Mouse (Mus musculus) Muller cell, postnatal 12 days (primary cell): ENCODE results near the gene Slc6a19.

Experiments
- DNase-seq: peaks from one replicate; pipeline ENCODE4 v3.0.0-alpha.2; 2015; ENCODE audit errors: inconsistent ontology term

The Slc6a19 gene

GRCm38 (mm10) chr13:73660163-73660695 lies 44.4 kb downstream of the Slc6a19 start:
- no peak for DNase-seq

GRCm38 (mm10) chr13:73658953-73659352 lies 45.7 kb downstream of the Slc6a19 start:
- DNase-seq, result no peak

GRCm38 (mm10) chr13:73654976-73655375 lies 49.7 kb downstream of the Slc6a19 start:
- DNase-seq, result no peak

- no peak for DNase-seq
Observed at GRCm38 (mm10) chr13:73653266-73653665, 51.4 kb downstream of the Slc6a19 start.

GRCm38 (mm10) chr13:73646397-73647087 lies 58.1 kb downstream of the Slc6a19 start:
- DNase-seq, result peak; percentile 40

- no peak for DNase-seq
Observed at GRCm38 (mm10) chr13:73641296-73641695, 63.4 kb downstream of the Slc6a19 start.

- no peak for DNase-seq
Observed at GRCm38 (mm10) chr13:73637826-73638225, 66.8 kb downstream of the Slc6a19 start.

GRCm38 (mm10) chr13:73631837-73632236 lies 72.8 kb downstream of the Slc6a19 start:
- DNase-seq, result no peak
